Mouse (Mus musculus) erythroblast, embryonic 14.5 days (primary cell): ENCODE data around the gene Ubox5.

Experiments
- GATA1 ChIP-seq: IDR thresholded peaks from 2 replicates; pipeline ENCODE4 v1.6.1; 2012; ENCODE audit warnings: low read length, inconsistent platforms, mixed read lengths
- TAL1 ChIP-seq: IDR thresholded peaks from 3 replicates; pipeline ENCODE4 v1.6.1; 2012; ENCODE audit warnings: low read length, inconsistent platforms, mixed read lengths

DNA sequence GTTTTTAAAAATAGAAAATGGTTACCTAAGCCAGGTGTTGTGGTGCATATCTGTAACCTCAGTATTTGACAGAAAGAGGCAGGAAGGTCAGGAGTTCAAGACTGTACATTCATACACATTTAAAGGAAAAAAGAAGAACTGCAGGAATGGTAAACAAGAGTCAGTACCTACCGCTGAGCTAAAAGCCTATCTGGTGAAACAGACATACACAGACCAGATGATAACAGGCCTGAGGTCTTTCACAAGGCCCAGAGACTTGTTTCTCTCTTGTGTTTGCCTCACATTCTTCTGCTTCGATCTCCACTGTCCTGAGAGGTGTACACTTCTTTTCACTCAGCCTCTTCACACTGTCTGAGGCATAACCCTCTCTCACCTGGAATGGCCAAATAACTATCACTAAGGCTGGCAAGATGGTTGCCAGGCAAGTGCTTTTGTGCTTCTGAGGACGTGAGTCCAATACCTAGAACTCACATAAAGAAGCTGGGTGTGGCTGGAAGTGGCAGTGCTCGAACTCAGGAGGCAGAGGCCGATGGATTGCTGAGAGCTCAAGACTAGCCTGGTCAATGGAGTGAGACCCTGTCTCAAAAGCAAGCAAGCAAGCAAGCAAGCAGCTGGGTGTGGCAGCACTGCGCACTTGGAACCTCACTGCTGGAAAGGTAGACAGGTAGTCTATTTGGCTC, 26.0 kb upstream of the Ubox5 start:
- TF ChIP-seq TAL1 (peak; percentile 56), GATA1 (peak; percentile 43; the same call in 1 of the 2 replicates)
